Mouse (Mus musculus) liver, embryonic 14.5 days (tissue): ENCODE results near the gene Abca3. TPM values are rescaled to one million over a fixed set of nuclear protein-coding genes. Genes with fewer than 3 reads are reported as not detected.
A peak's percentile ranks its signal among the peaks of the same experiment; 100 is the strongest.

Experiments used
- ATAC-seq: fragments of 200-750 bp; cut with Nextera tagmentation; 2 replicates; pipeline ENCODE4 v1.8.0; 2017; ENCODE audit warnings: moderate number of reproducible peaks, mild to moderate bottlenecking, moderate library complexity; ENCODE audit not compliant: insufficient read depth
- DNase-seq, 3 experiments: peaks; one replicate each; pipeline ENCODE4 v3.0.0-alpha.2; 2012 to 2013; ENCODE audit warnings: low read depth in 3 of 3, low spot score in 3 of 3
- H3K27ac ChIP-seq: fragments of 300-500 bp; sonication (generic); 2 replicates; pipeline ENCODE4 v1.5.1; 2014; ENCODE audit warnings: moderate library complexity, mild to moderate bottlenecking, control low read depth, inconsistent platforms
- H3K27me3 ChIP-seq: fragments of 300-500 bp; sonication (generic); 2 replicates; pipeline ENCODE4 v1.6.1; 2014; ENCODE audit warnings: mild to moderate bottlenecking, low read length, moderate library complexity; ENCODE audit not compliant: control insufficient read depth, insufficient read depth
- H3K36me3 ChIP-seq: fragments of 300-500 bp; sonication (generic); replicated peaks from 2 replicates; pipeline ENCODE4 v1.6.1; 2014; ENCODE audit warnings: low read depth; ENCODE audit not compliant: control insufficient read depth, insufficient read depth
- H3K4me1 ChIP-seq, 2 experiments: fragments of 200-500 bp in 1 of 2; fragments of 300-500 bp in 1 of 2; sonication (generic) in 1 of 2; replicated peaks; 2 replicates each; pipeline ENCODE4 v1.6.1; 2012 to 2014; ENCODE audit warnings: antibody characterized with exemption in 1 of 2, inconsistent platforms in 1 of 2, low read length in 1 of 2; ENCODE audit not compliant: control insufficient read depth in 2 of 2, insufficient read depth in 2 of 2
- H3K4me2 ChIP-seq: fragments of 300-500 bp; sonication (generic); 2 replicates; pipeline ENCODE4 v1.6.1; 2014; ENCODE audit warnings: low read depth, mild to moderate bottlenecking, control low read depth, moderate library complexity
- H3K4me3 ChIP-seq, 2 experiments: fragments of 200-500 bp in 1 of 2; fragments of 300-500 bp in 1 of 2; sonication (generic) in 1 of 2; 2 replicates each; pipeline ENCODE4 v1.5.1; 2012 to 2014; ENCODE audit warnings: low read depth in 2 of 2, low read length in 2 of 2, mild to moderate bottlenecking in 2 of 2, control low read depth in 1 of 2, inconsistent platforms in 1 of 2, moderate library complexity in 1 of 2; ENCODE audit not compliant: insufficient read depth in 1 of 2
- H3K9ac ChIP-seq: fragments of 300-500 bp; sonication (generic); replicated peaks from 2 replicates; pipeline ENCODE4 v1.6.1; 2014; ENCODE audit warnings: mild to moderate bottlenecking, control low read depth, moderate library complexity
- H3K9me3 ChIP-seq: fragments of 300-500 bp; sonication (generic); 2 replicates; pipeline ENCODE4 v1.6.1; 2016; ENCODE audit warnings: low read length, mixed read lengths; ENCODE audit not compliant: control insufficient read depth
- CTCF ChIP-seq: IDR thresholded peaks from 2 replicates; pipeline ENCODE4 v1.5.1; 2016; ENCODE audit warnings: antibody characterized with exemption, low read depth, control low read depth
- EP300 ChIP-seq: IDR thresholded peaks from 2 replicates; pipeline ENCODE4 v1.6.1; 2016; ENCODE audit warnings: antibody characterized with exemption, low read depth
- WGBS: fragments of 180-500 bp; shearing (Covaris S2); extraction: QIAGEN DNeasy Blood & Tissue Kit; methylation state at CpG from one replicate; pipeline ENCODE4 v1.1.7; 2014; ENCODE audit not compliant: insufficient replicate concordance; 5-methylcytosine and 5-hydroxymethylcytosine counted together
- polyA plus RNA-seq, 2 experiments: library from polyadenylated mRNA; depleted of rRNA in 1 of 2; stranded (reverse) in 1 of 2; unstranded in 1 of 2; fragments of >200 nt; fragmentation: Nextera tagmentation in 1 of 2; extraction: Ambion mirVana in 1 of 2; gene quantifications; 2 replicates each; pipeline versions ENCODE4 v1.2.1 to v1.2.3; 2012 to 2014

Abca3 gene
- polyA plus RNA-seq, 2 experiments = 12.5 to 14.8 TPM

- Histone ChIP-seq H3K27me3 (no peaks in the 10 kb centered on the region), H3K4me1 (peaks cover 2 to 4% of the 10 kb centered on the region in 2 experiments; a peak in 2 of 4 replicates), H3K36me3 (peaks cover 38% of the 10 kb centered on the region), H3K4me3 (peak within 1 kb of the TSS; percentile 61 to 81), H3K27ac (peak within 1 kb of the TSS; percentile 32), H3K9me3 (no peaks in the 10 kb centered on the region), H3K9ac (peak within 1 kb of the TSS; percentile 56), H3K4me2 (peak within 1 kb of the TSS; percentile 95)
- ATAC-seq (peak; percentile 96), DNase-seq (peak; percentile 88 to 89 (median 88))
- under 1% methylated on average over 48 of the region's 48 CpGs for WGBS
- TF ChIP-seq CTCF = no peak
- TF ChIP-seq EP300 = no peak
Measured at GRCm38 (mm10) chr17:24426471-24427169, 74.9 kb downstream of the Abca3 start, which contains the start of gene Eci1. Gene Eci1, plus strand, starts transcription at chr17:24426641.

- peak overlapping the region; percentile 32 for H3K27ac ChIP-seq
- DNase-seq (no peak), ATAC-seq (no peak)
- H3K9me3 ChIP-seq = no peaks in the 10 kb centered on the region
- TF ChIP-seq CTCF (no peak), EP300 (no peak)
- H3K27me3 ChIP-seq = no peaks in the 10 kb centered on the region
- peaks cover 2 to 4% of the 10 kb centered on the region in 2 experiments; a peak in 2 of 4 replicates for H3K4me1 ChIP-seq
- H3K4me2 ChIP-seq = peak overlapping the region; percentile 95
- WGBS = under 1% methylated on average over 8 of the region's 8 CpGs
- H3K4me3 ChIP-seq = peak overlapping the region; percentile 61 to 81
- H3K9ac ChIP-seq = peak overlapping the region; percentile 56
- H3K36me3 ChIP-seq = peaks cover 32% of the 10 kb centered on the region
Measured at GRCm38 (mm10) chr17:24427170-24427557, 75.4 kb downstream of the Abca3 start.

GRCm38 (mm10) chr17:24429201-24429983 lies 77.6 kb downstream of the Abca3 start:
- no peak overlapping the region for H3K4me3 ChIP-seq
- 79% methylated on average over 14 of the region's 14 CpGs for WGBS
- H3K36me3 ChIP-seq = peaks cover 14% of the 10 kb centered on the region
- no peaks in the 10 kb centered on the region for H3K27me3 ChIP-seq
- H3K27ac ChIP-seq = no peak overlapping the region
- no peak overlapping the region for H3K9ac ChIP-seq
- H3K4me2 ChIP-seq = no peak overlapping the region
- peaks cover 2 to 4% of the 10 kb centered on the region in 2 experiments; a peak in 2 of 4 replicates for H3K4me1 ChIP-seq
- TF ChIP-seq CTCF (no peak), EP300 (no peak)
- DNase-seq = no peak
- no peak for ATAC-seq
- no peaks in the 10 kb centered on the region for H3K9me3 ChIP-seq

GRCm38 (mm10) chr17:24437016-24437415 lies 85.3 kb downstream of the Abca3 start:
- H3K9me3 ChIP-seq = no peaks in the 10 kb centered on the region
- TF ChIP-seq CTCF (peak; percentile 88), EP300 (no peak)
- peak; percentile 48; the same call in 1 of the 2 replicates for ATAC-seq
- H3K9ac ChIP-seq = no peak overlapping the region
- no peak overlapping the region for H3K4me2 ChIP-seq
- H3K27ac ChIP-seq = no peak overlapping the region
- H3K36me3 ChIP-seq = peaks cover 20% of the 10 kb centered on the region
- WGBS = 69% methylated on average over 5 of the region's 5 CpGs
- DNase-seq = peak in 1 of 3 experiments; percentile 39
- H3K4me3 ChIP-seq = no peak overlapping the region
- no peaks in the 10 kb centered on the region for H3K4me1 ChIP-seq
- H3K27me3 ChIP-seq = no peaks in the 10 kb centered on the region

GRCm38 (mm10) chr17:24440377-24440776 lies 88.6 kb downstream of the Abca3 start:
- no peak for TF ChIP-seq EP300
- TF ChIP-seq CTCF = no peak
- peaks cover 26% of the 10 kb centered on the region for H3K36me3 ChIP-seq
- H3K9me3 ChIP-seq = no peaks in the 10 kb centered on the region
- DNase-seq (no peak), ATAC-seq (no peak)
- H3K27ac ChIP-seq = no peak overlapping the region
- H3K9ac ChIP-seq = no peak overlapping the region
- H3K4me1 ChIP-seq = no peaks in the 10 kb centered on the region
- no peak overlapping the region for H3K4me2 ChIP-seq
- H3K27me3 ChIP-seq = no peaks in the 10 kb centered on the region
- 84% methylated on average over 8 of the region's 8 CpGs for WGBS
- no peak overlapping the region for H3K4me3 ChIP-seq
